Mouse (Mus musculus): ENCODE results near the gene Krtap27-1.

GRCm38 (mm10) chr16:88627566-88627965 is 43.9 kb downstream of the Krtap27-1 start, which contains the start of gene 2310079G19Rik:
- TF ChIP-seq CTCF (IDR thresholded peaks at IDR 0.05; ENCODE audit: low read depth, low read length) = no peak
- no peak for TF ChIP-seq POLR2AphosphoS5 (IDR thresholded peaks at IDR 0.05; ENCODE audit: insufficient replicate concordance, low read depth, low read length)
- TF ChIP-seq GATA2 (IDR thresholded peaks at IDR 0.05; ENCODE audit: borderline replicate concordance, low read depth, low read length) = no peak
- no peak for TF ChIP-seq TAL1 (conservative IDR thresholded peaks at IDR 0.05; ENCODE audit: low read depth, low read length)

Data from G1E (cell line).